Mouse (Mus musculus) lung, postnatal 36 days (tissue): ENCODE results near the gene Chrm4.

Experiments used
- DNase-seq: peaks from one replicate; pipeline ENCODE4 v3.0.0; 2022; ENCODE audit warnings: mixed read lengths

The Chrm4 gene

DNA sequence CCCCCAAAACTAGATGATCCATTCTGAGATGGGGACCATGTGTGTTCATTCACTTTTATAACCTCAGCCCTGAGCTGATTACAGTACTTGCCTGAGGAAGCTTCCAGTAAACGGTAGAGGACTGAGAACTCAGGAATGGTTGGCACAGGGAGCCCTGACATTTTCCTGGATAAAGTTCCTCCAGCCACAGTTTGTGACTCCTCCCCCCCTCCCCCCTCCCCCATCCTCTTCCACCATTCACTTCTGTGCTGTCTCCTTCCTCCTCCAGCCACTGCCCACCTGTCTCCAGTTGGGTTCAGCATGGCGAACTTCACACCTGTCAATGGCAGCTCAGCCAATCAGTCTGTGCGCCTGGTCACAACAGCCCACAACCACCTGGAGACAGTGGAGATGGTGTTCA, at the start of gene Chrm4:
Gene Chrm4 (plus strand): TSS at position 301 of the 400 bp plus-strand sequence.
- no peak for DNase-seq

DNA sequence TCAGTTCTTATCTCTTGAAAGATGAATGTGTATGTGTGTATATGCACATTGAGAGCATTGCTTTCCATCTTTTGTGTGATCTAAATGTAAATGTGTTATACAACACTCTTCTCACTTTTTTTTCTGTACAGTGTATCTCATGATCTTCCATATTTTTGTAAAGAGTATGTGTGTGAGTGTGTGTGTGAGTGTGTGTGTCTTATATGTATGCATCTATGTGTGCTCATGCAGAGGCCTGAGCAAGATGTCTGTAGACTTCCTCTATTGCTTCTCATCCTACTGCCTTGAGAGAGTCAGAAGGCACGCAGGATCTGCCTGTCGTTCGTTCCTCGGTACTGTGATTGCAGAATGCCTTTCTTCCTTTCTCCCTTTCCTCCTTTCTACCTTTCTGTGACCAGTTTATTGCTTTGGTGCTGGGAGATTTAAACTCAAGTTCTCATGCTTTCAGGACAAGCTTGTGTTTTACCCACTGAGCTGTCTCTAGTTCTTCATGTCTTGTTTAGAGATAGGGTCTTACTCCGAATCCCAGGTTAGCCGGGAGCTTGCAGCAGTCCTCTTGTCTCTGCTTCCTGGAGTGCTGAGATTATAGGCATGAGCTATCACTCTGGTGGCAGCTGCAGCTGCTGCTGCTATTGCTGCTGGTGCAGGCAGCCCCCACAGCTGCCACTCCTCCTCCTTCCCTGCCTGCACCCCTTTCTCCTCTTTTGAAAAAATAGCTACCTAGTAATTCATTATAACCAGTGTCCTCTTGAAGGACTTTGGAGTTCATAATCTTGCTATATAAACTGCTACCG, 48.5 kb upstream of the Chrm4 start:
- DNase-seq: no peak

DNA sequence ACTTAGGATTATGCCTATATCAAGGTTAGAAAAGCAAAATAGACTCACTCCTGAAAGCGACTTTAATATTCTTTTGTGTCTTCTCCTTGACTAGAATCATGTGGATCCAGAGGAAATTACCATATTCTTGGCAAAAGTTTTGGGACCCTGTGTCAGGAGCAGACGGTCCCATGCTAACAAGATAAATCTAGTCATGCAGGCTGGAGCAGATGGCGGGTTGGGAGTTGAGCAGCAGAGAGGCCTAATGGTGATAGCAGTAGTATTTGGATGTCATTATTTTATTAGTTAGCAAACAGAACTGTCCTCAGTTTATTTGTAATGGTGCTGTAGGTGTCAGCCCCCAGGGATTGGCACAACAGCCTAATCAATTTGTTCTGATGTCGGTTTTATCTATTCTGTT, 43.1 kb upstream of the Chrm4 start:
- DNase-seq: no peak

DNA sequence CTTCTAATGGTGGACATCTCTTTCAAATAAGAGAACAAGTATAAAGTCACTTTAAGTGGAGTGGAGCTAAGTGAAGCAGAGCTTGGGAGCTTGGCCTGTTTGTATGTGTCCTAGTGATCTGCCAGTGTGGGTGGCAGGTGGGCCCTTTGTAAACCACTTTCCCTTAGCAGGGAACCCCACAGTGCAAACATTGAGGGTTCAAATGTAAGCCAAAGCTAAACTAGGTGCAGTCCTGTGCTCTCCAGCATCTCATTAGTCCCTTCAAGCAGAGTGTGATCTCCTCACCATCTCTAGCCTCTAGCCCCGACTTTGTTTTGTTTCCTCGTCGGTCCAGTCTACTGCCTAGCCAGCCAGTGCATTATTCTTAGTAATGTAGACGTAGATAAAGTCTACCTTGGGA, 42.4 kb upstream of the Chrm4 start:
- no peak for DNase-seq

- DNase-seq: no peak
Observed at GRCm38 (mm10) chr2:91894716-91895115, 32.3 kb upstream of the Chrm4 start.

GRCm38 (mm10) chr2:91895401-91895800, 31.6 kb upstream of the Chrm4 start:
- DNase-seq: no peak

GRCm38 (mm10) chr2:91897968-91898367, 29.1 kb upstream of the Chrm4 start:
- peak; percentile 3 for DNase-seq

DNA sequence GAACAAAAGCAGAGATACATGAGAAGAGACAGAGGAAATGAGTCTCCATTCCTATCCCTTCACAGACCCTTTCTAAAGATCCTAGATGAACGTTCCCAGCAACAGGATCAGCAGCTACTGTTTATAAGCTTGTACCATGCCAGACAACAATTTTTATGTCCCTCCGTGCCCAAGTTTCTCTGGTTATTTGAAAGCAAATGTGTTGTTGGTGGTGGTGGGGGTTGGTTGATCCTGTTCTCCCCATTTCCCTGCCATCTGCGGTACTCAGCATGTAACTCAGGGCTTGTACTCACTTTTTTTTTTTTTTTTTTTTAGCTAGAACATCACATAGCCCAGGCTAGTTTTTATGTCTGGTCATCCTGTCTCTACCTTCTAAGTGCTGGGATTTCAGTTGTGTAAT, 27.9 kb upstream of the Chrm4 start:
- no peak for DNase-seq

GRCm38 (mm10) chr2:91900431-91900830, 26.6 kb upstream of the Chrm4 start:
- DNase-seq: no peak

GRCm38 (mm10) chr2:91902336-91902735, 24.7 kb upstream of the Chrm4 start:
- no peak for DNase-seq

- no peak for DNase-seq
Observed at GRCm38 (mm10) chr2:91903171-91903925, 23.7 kb upstream of the Chrm4 start.

GRCm38 (mm10) chr2:91904618-91905307, 22.3 kb upstream of the Chrm4 start:
- no peak for DNase-seq

DNA sequence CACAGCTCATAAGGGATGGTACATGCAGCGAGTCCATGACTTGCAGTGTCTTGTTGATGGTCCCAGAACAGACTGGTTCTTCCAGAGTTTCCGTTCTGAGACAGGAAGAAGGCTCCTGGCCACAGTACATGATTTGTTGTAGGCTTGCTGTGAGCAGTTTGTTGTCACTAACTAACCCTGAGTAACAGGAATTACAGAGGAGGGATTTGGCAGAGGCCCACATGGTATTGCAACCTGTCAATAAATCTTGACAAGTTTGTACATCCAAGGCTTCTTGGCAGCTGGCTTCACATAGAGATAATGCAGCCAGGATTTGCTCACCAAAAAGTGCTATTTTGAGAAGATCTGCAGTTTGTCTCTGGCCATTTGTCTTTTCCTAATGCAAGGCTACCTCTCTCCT, 20.9 kb upstream of the Chrm4 start:
- DNase-seq: no peak

DNA sequence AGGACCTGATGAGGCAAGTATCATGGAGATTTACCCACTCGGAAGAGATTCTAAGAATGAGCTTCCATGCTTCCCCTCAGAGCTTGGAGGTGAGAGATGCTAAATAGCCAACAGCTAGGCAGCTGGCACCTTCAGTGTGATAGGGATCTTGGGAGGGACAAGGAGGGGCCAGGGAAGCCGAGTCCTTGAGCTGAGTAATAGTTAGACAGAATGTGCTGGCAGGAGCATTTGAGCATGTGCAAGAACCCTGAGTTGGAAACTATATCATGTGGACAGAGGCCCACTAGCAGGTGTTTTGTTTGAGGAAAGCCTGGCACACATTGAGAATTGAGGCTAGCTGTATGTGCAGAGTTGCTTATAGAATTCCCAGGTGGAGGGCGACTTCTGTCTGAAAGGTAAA, 14.4 kb upstream of the Chrm4 start:
- DNase-seq: no peak

- DNase-seq: peak; percentile 51
Observed at GRCm38 (mm10) chr2:91913328-91914110, 13.5 kb upstream of the Chrm4 start.

GRCm38 (mm10) chr2:91916346-91916977, 10.6 kb upstream of the Chrm4 start:
- DNase-seq: no peak

DNA sequence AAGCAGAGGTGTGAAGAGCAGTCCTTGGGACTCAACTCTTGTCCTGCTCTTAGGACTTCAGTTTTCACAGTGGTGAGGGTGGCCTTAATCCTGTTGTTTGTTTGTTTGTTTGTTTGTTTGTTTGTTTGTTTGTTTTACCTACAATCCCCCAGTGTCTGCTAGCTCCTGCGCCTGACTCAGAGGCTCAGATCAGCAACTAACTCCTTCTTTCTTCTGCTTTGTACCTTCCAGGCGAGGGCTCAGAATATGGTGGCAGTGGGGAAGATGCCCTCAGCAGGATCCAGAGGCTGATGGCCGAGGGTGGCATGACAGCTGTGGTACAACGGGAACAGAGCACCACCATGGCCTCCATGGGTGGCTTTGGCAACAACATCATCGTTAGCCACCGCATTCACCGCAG, 10.0 kb upstream of the Chrm4 start:
- DNase-seq: no peak

GRCm38 (mm10) chr2:91920130-91920529, 6.9 kb upstream of the Chrm4 start:
- no peak for DNase-seq

- peak; percentile 80 for DNase-seq
Observed at GRCm38 (mm10) chr2:91921181-91921789, 5.8 kb upstream of the Chrm4 start.

GRCm38 (mm10) chr2:91921790-91922570, 5.1 kb upstream of the Chrm4 start:
- DNase-seq: peak; percentile 55
